Comparison of ENCODE assay signal across 8 mouse cellular contexts in genomic region chr3:152145186-152145585, GRCm38 (mm10). TPM values are rescaled to one million over a fixed set of nuclear protein-coding genes. Genes with fewer than 3 reads are reported as not detected.
DNase-seq lines count a peak whose midpoint lies in the region; ATAC-seq and TF ChIP-seq lines count a peak whose summit lies in the region.

No protein-coding gene starts in this region.

- no peaks in the 10 kb centered on the region for H3K27me3 ChIP-seq in kidney, embryonic 14.5 days (ENCODE audit: control insufficient read depth, insufficient read depth, low read length)

- H3K36me3 ChIP-seq in kidney, embryonic 14.5 days (ENCODE audit: control insufficient read depth, insufficient read depth, low read length): no peaks in the 10 kb centered on the region

- no peak overlapping the region for H3K9ac ChIP-seq in kidney, embryonic 14.5 days (ENCODE audit: low read depth, low read length)

- no peak overlapping the region for H3K4me2 ChIP-seq in kidney, embryonic 14.5 days (replicated peaks; ENCODE audit: low read depth, low read length)

- no peak overlapping the region for H3K4me3 ChIP-seq in layer of hippocampus, adult 2 months
- no peak overlapping the region for H3K4me3 ChIP-seq in kidney, embryonic 14.5 days (ENCODE audit: low read length)

- no peak for TF ChIP-seq CTCF in layer of hippocampus, adult 2 months (conservative IDR thresholded peaks at IDR 0.05)

- WGBS in kidney, embryonic 14.5 days: 24% methylated on average over 2 of the region's 2 CpGs

- no peaks in the 10 kb centered on the region for H3K9me3 ChIP-seq in kidney, embryonic 14.5 days (ENCODE audit: control insufficient read depth, low read length)

- peak; percentile 41 for DNase-seq in layer of hippocampus, adult 9-11 months
- no peak for DNase-seq in layer of hippocampus, adult 2 months (ENCODE audit: low spot score in 2 of 2)
- DNase-seq in brain, adult 2 months (ENCODE audit: low read depth, low spot score): peak; percentile 88
- DNase-seq in gastrocnemius, adult 8-10 months (ENCODE audit: low spot score in 2 of 2): peak; percentile 52 to 78
- DNase-seq in right cerebral cortex, postnatal 10 days (ENCODE audit: low spot score in 2 of 2): peak; percentile 54 to 76
- DNase-seq in T-cell, adult 2 months (ENCODE audit: low spot score): no peak

- peaks cover 11% of the 10 kb centered on the region; the same call in 1 of the 2 replicates for H3K4me1 ChIP-seq in kidney, embryonic 14.5 days (ENCODE audit: control insufficient read depth, insufficient read depth, low read length)

- ATAC-seq in kidney, embryonic 14.5 days (ENCODE audit: low FRiP score, low TSS enrichment): peak; percentile 84
- ATAC-seq in erythroblast, adult 5-6 weeks (replicated peaks; ENCODE audit: low FRiP score, poor library complexity, severe bottlenecking): no peak

- no peak overlapping the region for H3K27ac ChIP-seq in layer of hippocampus, adult 2 months
- no peak overlapping the region for H3K27ac ChIP-seq in kidney, embryonic 14.5 days (ENCODE audit: low read depth, low read length)

RNA-seq across cellular contexts. Expression of gene Gipc2, which starts 20.8 kb away (rescaled TPM):
- total RNA-seq in layer of hippocampus, adult 2 months (2021): 1 to 10 TPM in 1 of 2 experiments, under 1 TPM in 1; 0.98 to 1.3 TPM
- total RNA-seq in gastrocnemius, adult 8-10 months (2022): under 1 TPM in 3 of 4 experiments, not detected in 1; 0.36 to 0.70 (median 0.68) TPM
- polyA plus RNA-seq in kidney, embryonic 14.5 days (2014; fragmentation: Nextera tagmentation; extraction: Ambion mirVana): 16.0 and 22.2 TPM in 2 replicates
- not detected in 2 replicates for total RNA-seq in erythroblast, adult 5-6 weeks (2015; ENCODE audit: low replicate concordance)
- total RNA-seq in erythroblast, adult 5-6 weeks (2017; ENCODE audit: low replicate concordance): 2.4 and 4.7 TPM in 2 replicates

Comparison
In these comparisons a context has a peak if more than half of its experiments do, and no peak if none do; other contexts are left out.
1. DNase-seq: peak in layer of hippocampus, adult 9-11 months (single experiment), brain, adult 2 months (single experiment), gastrocnemius, adult 8-10 months (2 of 2) and right cerebral cortex, postnatal 10 days (2 of 2); none in layer of hippocampus, adult 2 months (0 of 2) and T-cell, adult 2 months (single experiment).